Mouse (Mus musculus) ovary, postnatal 10 days (tissue): Measurements from ENCODE around the gene Fscn2.
A peak's percentile ranks its signal among the peaks of the same experiment; 100 is the strongest.

ENCODE experiments used
- DNase-seq: peaks from one replicate; pipeline ENCODE4 v3.0.0; 2022; ENCODE audit warnings: low spot score

The Fscn2 gene

GRCm38 (mm10) chr11:120361295-120361694 lies at the start of gene Fscn2:
Fscn2 (plus strand) TSS chr11:120361534.
- DNase-seq: no peak

GRCm38 (mm10) chr11:120311561-120311960 lies 49.8 kb upstream of the Fscn2 start:
- DNase-seq: no peak

GRCm38 (mm10) chr11:120312069-120312468 lies 49.3 kb upstream of the Fscn2 start:
- no peak for DNase-seq

GRCm38 (mm10) chr11:120313906-120314685 lies 47.2 kb upstream of the Fscn2 start:
- DNase-seq: no peak

GRCm38 (mm10) chr11:120314721-120315415 lies 46.5 kb upstream of the Fscn2 start:
- no peak for DNase-seq

- DNase-seq: no peak
Measured at GRCm38 (mm10) chr11:120315416-120315761, 45.9 kb upstream of the Fscn2 start.

GRCm38 (mm10) chr11:120315832-120316689 lies 45.3 kb upstream of the Fscn2 start:
- peak; percentile 80 for DNase-seq

GRCm38 (mm10) chr11:120316690-120317254 lies 44.6 kb upstream of the Fscn2 start:
- DNase-seq: no peak

GRCm38 (mm10) chr11:120317456-120317855 lies 43.9 kb upstream of the Fscn2 start:
- DNase-seq: no peak

- DNase-seq: no peak
Measured at GRCm38 (mm10) chr11:120319310-120319709, 42.0 kb upstream of the Fscn2 start.

- DNase-seq: no peak
Measured at GRCm38 (mm10) chr11:120320156-120320555, 41.2 kb upstream of the Fscn2 start.

GRCm38 (mm10) chr11:120335431-120336021 lies 25.8 kb upstream of the Fscn2 start:
- no peak for DNase-seq

GRCm38 (mm10) chr11:120337447-120337846 lies 23.9 kb upstream of the Fscn2 start:
- no peak for DNase-seq

GRCm38 (mm10) chr11:120338786-120339185 lies 22.5 kb upstream of the Fscn2 start:
- no peak for DNase-seq

- DNase-seq: no peak
Measured at GRCm38 (mm10) chr11:120339978-120340513, 21.3 kb upstream of the Fscn2 start.

- no peak for DNase-seq
Measured at GRCm38 (mm10) chr11:120341661-120342060, 19.7 kb upstream of the Fscn2 start.

GRCm38 (mm10) chr11:120342656-120343160 lies 18.6 kb upstream of the Fscn2 start:
- no peak for DNase-seq

GRCm38 (mm10) chr11:120343519-120344309 lies 17.6 kb upstream of the Fscn2 start:
- no peak for DNase-seq

GRCm38 (mm10) chr11:120344310-120344920 lies 16.9 kb upstream of the Fscn2 start:
- DNase-seq: no peak

- no peak for DNase-seq
Measured at GRCm38 (mm10) chr11:120345067-120345681, 16.2 kb upstream of the Fscn2 start.
